Mouse (Mus musculus): ENCODE data around the gene Parp11.
A peak's percentile ranks its signal among the peaks of the same experiment; 100 is the strongest.

Parp11 gene

GRCm38 (mm10) chr6:127446436-127446890, at the start of gene Parp11:
Gene Parp11 (plus strand): TSS chr6:127446840.
- peak; percentile 35 to 70 for DNase-seq (ENCODE audit: low spot score in 2 of 2)

DNA sequence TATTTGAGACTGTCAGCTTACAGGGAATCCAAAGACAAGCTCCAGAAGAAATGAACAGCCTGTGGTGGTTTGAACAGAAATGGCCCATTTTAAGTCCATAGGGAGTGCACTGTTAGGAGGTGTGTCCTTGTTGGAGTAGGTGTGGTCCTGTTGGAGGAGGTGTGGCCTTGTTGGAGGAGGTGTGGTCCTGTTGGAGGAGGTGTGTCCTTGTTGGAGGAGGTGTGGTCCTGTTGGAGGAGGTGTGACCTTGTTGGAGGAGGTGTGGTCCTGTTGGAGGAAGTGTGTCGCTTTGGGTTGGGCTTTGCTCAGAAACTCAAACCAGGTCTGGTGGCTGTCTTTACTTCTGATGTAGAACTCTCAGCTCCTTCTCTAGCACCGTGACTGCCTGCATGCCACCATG, 48.6 kb upstream of the Parp11 start:
- no peak for DNase-seq (ENCODE audit: low spot score in 2 of 2)

DNA sequence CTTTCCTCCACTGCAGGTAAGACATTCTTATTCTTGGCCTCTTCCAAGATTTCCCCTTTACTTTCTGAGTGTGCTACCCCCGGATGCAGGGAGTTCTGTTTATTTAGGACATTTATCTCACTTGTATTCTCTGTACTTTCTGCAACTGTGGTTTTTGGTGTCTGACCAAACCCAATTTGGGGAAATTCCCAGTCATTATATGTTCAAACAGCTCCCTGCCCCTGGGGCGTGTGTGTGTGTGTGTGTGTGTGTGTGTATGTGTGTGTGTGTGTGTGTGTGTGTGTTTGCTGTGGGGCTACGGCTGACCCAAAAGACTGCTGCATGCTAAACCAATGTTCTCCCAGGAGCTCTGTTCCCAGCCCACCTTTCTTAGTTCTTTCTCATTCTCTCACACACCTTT, 45.2 kb upstream of the Parp11 start:
- no peak for DNase-seq (ENCODE audit: low spot score in 2 of 2)

- DNase-seq (ENCODE audit: low spot score in 2 of 2) = peak; percentile 49 to 81
These were observed 42.4 kb upstream of the Parp11 start for GRCm38 (mm10) chr6:127404070-127404810.

- no peak for DNase-seq (ENCODE audit: low spot score in 2 of 2)
These were observed 41.0 kb upstream of the Parp11 start for GRCm38 (mm10) chr6:127405682-127406081.

DNA sequence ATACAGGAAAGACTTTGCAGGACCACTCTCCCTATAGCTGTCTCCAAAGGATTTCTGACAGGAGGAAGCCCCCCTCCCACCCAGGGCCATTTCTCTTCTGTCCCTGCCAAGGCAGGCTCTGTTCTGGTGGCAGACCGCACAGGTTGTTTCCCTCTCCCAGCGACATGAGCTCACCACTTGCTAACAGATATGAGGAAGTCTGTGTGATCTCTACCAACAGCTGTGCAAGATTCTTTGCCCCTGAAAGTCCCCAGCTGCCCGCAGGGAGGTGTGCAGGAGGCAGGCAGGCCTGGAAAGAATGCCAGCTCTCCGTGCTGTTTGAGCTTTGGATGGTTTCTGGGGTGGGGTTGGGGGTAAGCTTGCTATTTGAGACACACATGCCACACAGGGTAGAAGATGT, 38.9 kb upstream of the Parp11 start:
- DNase-seq (ENCODE audit: low spot score in 2 of 2) = no peak

DNA sequence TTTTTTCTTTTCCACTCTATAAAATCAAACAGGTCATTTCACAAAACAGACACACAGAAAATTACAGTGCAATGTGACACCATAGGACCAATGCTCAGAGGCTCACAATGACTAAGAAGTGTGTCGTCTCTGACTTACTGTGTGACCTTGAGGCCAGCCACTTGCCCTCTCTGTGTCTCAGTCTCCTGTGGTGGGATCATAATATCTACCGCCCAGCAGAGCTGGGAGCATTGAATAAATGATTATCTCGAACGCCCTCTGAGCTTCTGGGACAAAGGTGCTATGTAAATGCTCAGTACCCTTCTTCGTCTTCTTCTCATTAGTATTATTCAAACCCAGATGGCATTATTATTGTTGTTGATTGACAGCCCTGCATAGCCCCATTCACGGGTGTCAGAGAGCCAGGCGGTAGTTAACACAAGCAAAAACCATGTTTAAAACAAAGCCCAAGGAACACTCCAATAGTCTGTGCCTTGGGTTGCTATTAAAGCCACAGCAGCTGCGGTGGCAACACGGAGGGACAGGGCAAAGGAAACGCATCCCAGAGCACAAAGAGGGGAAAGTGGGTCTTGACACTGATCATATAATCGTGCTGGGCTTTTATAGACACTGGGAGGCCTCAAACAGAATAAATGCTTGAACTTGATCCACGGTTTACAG, 29.0 kb upstream of the Parp11 start:
- no peak for DNase-seq (ENCODE audit: low spot score in 2 of 2)

- no peak for DNase-seq (ENCODE audit: low spot score in 2 of 2)
These were observed 28.3 kb upstream of the Parp11 start for GRCm38 (mm10) chr6:127418322-127418721.

DNA sequence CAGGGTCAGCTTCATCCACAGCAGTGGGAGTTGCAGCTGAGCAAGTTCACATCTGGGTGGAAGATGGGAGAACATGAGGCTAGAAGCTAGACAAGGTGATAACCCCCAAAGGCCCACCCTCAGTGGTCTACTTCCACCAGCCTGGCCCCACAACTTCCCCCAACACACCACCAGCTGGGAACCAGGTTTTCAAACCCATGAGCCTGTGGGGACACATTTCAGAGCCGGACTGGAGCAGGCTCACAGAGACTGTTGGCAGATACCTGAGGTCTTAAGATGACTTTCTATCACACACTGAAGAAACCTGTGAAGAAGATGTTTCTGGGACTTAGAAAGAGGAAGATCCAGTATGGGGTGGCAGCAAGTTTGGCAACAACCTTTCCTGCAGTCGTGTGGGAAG, 26.5 kb upstream of the Parp11 start:
- DNase-seq (ENCODE audit: low spot score in 2 of 2) = no peak

GRCm38 (mm10) chr6:127425095-127425494, 21.5 kb upstream of the Parp11 start:
- no peak for DNase-seq (ENCODE audit: low spot score in 2 of 2)

- no peak for DNase-seq (ENCODE audit: low spot score in 2 of 2)
These were observed 15.9 kb upstream of the Parp11 start for GRCm38 (mm10) chr6:127430716-127431115.

- DNase-seq (ENCODE audit: low spot score in 2 of 2) = no peak
These were observed 15.4 kb upstream of the Parp11 start for GRCm38 (mm10) chr6:127431196-127431766.

DNA sequence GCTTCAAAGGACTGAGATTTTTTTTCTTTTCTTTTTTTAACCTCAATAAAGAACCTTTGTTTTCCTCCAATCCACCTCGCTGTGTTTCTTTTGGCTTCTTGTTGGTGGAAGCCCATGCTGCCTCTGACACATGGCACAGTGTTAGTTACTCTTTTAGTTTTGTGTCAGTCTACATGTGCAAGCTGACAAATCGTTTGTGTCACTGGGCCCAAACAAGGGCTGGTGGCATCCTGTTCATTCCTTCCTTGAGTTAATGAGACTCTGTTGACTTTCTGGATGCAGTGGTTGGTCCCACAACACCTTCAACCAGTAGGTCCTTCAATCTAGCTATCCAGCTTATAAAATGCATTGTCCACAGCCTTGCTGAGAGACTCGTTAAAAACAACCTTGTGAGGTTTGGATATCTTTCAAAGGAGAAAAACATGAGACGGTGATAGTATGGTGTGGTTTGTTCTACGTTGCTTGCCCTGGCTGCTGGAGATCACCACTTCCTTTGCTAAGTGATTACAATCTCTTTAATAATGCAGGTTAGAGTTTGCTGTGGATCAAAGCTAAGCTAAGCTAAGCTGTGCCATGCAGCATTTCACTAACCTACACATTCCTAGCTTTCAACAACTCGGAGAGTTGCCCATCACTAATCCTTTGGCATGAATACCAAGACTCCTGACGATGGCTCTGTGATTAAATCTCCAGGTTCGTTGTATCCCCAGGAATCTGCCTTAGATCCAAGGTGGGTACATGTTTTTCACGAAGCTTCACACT, 12.6 kb upstream of the Parp11 start:
- no peak for DNase-seq (ENCODE audit: low spot score in 2 of 2)

- no peak for DNase-seq (ENCODE audit: low spot score in 2 of 2)
These were observed 12.0 kb upstream of the Parp11 start for GRCm38 (mm10) chr6:127434648-127434984.

- DNase-seq (ENCODE audit: low spot score in 2 of 2) = no peak
These were observed 7.6 kb upstream of the Parp11 start for GRCm38 (mm10) chr6:127439063-127439462.

DNA sequence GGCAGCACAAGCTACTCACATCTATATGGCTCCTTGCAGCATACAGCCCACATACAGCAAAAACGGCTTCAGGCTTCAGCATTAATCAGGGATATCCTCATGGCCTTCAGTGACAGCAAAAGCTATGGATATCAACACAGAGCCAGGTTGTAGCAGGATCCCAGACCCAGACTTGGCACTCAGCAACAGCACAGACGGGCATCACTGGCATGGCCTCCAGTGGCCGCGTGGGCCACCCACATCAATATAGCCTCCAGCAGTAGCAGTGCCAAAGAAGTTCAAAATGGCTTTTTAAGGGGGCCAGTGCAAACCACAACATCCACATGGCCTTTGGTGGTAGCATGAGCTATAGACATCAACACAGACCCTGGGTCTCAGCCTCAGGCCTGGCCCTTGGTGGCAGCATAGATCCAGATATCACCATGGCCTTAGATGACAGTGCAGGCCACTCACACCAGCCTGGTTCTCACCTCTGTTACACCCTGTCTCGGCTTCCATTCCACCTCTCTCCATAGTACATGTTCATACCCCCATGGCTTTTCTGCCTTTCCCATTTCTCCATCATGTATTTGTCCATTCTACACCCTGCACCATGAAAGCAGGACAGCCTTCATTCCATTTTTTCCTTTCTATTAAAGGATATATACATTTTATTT, 7.0 kb upstream of the Parp11 start:
- DNase-seq (ENCODE audit: low spot score in 2 of 2) = no peak

DNA sequence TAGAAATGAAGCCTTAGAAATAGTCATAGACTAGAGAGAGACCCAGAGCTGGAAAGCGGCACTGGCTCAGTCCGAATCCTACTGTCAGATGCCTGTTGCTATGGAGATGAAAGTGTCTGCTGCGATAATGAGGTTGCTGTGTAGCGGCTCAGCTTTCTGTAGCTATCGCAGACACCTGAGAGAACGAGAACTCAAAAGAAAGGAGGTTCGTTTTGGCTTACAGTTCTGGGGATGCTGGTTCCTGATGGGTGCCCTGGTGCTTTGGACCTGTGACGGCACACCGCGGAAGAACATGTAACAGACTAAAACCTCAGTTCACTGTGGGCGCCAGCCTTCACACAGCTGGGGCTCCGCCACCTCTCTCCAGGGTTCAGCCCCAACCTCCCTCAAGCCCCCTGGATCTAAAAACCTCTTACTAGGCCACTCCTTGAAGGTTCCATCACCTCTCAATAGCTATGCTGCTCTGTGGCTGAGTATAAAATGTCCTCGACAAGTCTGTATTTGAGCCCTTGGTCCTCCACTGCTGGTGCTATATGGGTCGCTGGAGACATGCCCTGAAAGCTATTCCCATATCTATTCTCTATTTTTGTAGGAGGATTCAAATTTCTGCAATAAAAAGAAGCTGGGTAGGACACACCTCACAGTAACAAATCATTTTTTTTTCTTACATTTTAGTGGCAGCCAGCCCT, 6.1 kb upstream of the Parp11 start:
- no peak for DNase-seq (ENCODE audit: low spot score in 2 of 2)

GRCm38 (mm10) chr6:127442584-127442983, 4.1 kb upstream of the Parp11 start:
- DNase-seq (ENCODE audit: low spot score in 2 of 2) = no peak

GRCm38 (mm10) chr6:127443910-127444309, 2.7 kb upstream of the Parp11 start:
- no peak for DNase-seq (ENCODE audit: low spot score in 2 of 2)

GRCm38 (mm10) chr6:127444466-127444865, 2.2 kb upstream of the Parp11 start:
- DNase-seq (ENCODE audit: low spot score in 2 of 2) = no peak
